ENCODE assay signal across 10 mouse cellular contexts in genomic region chr2:144198326-144199051, GRCm38 (mm10).
DNase-seq lines count a peak whose midpoint lies in the region; ATAC-seq and TF ChIP-seq lines count a peak whose summit lies in the region.
"Had no signal": no experiment of that assay in that cellular context is flagged by ENCODE, and none has a peak within 500 bp of the region (broad histone marks: within the 10 kb centered on the region; RNA-seq: fewer than 3 reads in every experiment).

No protein-coding gene starts in this region.

- no peaks in the 10 kb centered on the region for H3K9me3 ChIP-seq in liver, embryonic 12.5 days (replicated peaks)
- H3K9me3 ChIP-seq: embryonic facial prominence, embryonic 15.5 days had no signal

- peak overlapping the region; percentile 13 for H3ac ChIP-seq in C2C12 (ENCODE audit: control insufficient read depth, insufficient read length, low read depth)

- ATAC-seq in granulocyte monocyte progenitor cell, adult 5-6 weeks (replicated peaks; ENCODE audit: poor library complexity, severe bottlenecking): peak; percentile 85
- ATAC-seq in liver, embryonic 12.5 days: peak; percentile 65
- ATAC-seq in monocyte, adult 5-6 weeks (replicated peaks; ENCODE audit: insufficient number of reproducible peaks, low FRiP score, low TSS enrichment, poor library complexity, severe bottlenecking): no peak

- peaks cover 29% of the 10 kb centered on the region for H3K4me1 ChIP-seq in liver, embryonic 12.5 days
- H3K4me1 ChIP-seq: embryonic facial prominence, embryonic 15.5 days had no signal

- TF ChIP-seq CTCF in gastrocnemius, adult 2 months (IDR thresholded peaks at IDR 0.05): no peak
- TF ChIP-seq CTCF in C2C12 (IDR thresholded peaks at IDR 0.05; ENCODE audit: control insufficient read depth, insufficient read depth, insufficient read length): no peak

- intact Hi-C loops in gastrocnemius, adult 2 months (cut with DNase I): no loop called here
- intact Hi-C loops in left cerebral cortex, postnatal 25 days (cut with DNase I): no loop called here
- intact Hi-C loops in gastrocnemius, postnatal 14 days (cut with DNase I; ENCODE audit: low total_unique reads): no loop called here

- H3K4me2 ChIP-seq in liver, embryonic 12.5 days: peak overlapping the region; percentile 38
- H3K4me2 ChIP-seq: embryonic facial prominence, embryonic 15.5 days had no signal

- no peaks in the 10 kb centered on the region for H3K79me2 ChIP-seq in C2C12 (ENCODE audit: control insufficient read depth, insufficient read depth)

- H3K9ac ChIP-seq in liver, embryonic 12.5 days: no peak overlapping the region
- H3K9ac ChIP-seq: embryonic facial prominence, embryonic 15.5 days had no signal

- no peaks in the 10 kb centered on the region for H3K27me3 ChIP-seq in C2C12 (ENCODE audit: control insufficient read depth, insufficient read depth, insufficient read length)
- H3K27me3 ChIP-seq in liver, embryonic 12.5 days (replicated peaks): no peaks in the 10 kb centered on the region
- H3K27me3 ChIP-seq: embryonic facial prominence, embryonic 15.5 days had no signal

- DNase-seq in gastrocnemius, adult 2 months: peak; percentile 28
- DNase-seq in gastrocnemius, adult 18-20 months (ENCODE audit: low spot score): no peak
- no peak for DNase-seq in left cerebral cortex, postnatal 25 days (ENCODE audit: low spot score in 2 of 2)
- DNase-seq in gastrocnemius, postnatal 14 days: no peak
- DNase-seq: left cerebral cortex, postnatal 4 days had no signal

- no peaks in the 10 kb centered on the region for H3K36me3 ChIP-seq in C2C12 (ENCODE audit: control insufficient read depth, insufficient read depth)
- no peaks in the 10 kb centered on the region for H3K36me3 ChIP-seq in liver, embryonic 12.5 days
- H3K36me3 ChIP-seq: embryonic facial prominence, embryonic 15.5 days had no signal

- no peak overlapping the region for H3K4me3 ChIP-seq in gastrocnemius, adult 2 months
- no peak overlapping the region for H3K4me3 ChIP-seq in C2C12 (ENCODE audit: insufficient read depth, poor library complexity, severe bottlenecking)
- H3K4me3 ChIP-seq in liver, embryonic 12.5 days: no peak overlapping the region
- H3K4me3 ChIP-seq: embryonic facial prominence, embryonic 15.5 days had no signal

- H3K79me3 ChIP-seq in C2C12 (ENCODE audit: low read depth): no peaks in the 10 kb centered on the region

- H3K27ac ChIP-seq in gastrocnemius, adult 2 months: no peak overlapping the region; the same call in 1 of the 2 replicates
- peak overlapping the region; percentile 72 for H3K27ac ChIP-seq in liver, embryonic 12.5 days
- H3K27ac ChIP-seq: embryonic facial prominence, embryonic 15.5 days had no signal

- WGBS in liver, embryonic 12.5 days (ENCODE audit: insufficient replicate concordance): 9% methylated on average over 13 of the region's 13 CpGs

TF ChIP-seq in C2C12, 6 proteins besides CTCF, POLR2A, EP300 and RAD21:
- TF ChIP-seq CEBPB (IDR thresholded peaks at IDR 0.05; ENCODE audit: low read depth) (no peak), MYOG (IDR thresholded peaks at IDR 0.05; ENCODE audit: control insufficient read depth, extremely low read depth, insufficient read length) (no peak), MYOD1 (IDR thresholded peaks at IDR 0.05; ENCODE audit: control insufficient read depth, insufficient read length, low read depth) (no peak), MAX (IDR thresholded peaks at IDR 0.05) (no peak)
